Mouse (Mus musculus): ENCODE measurements around the gene Prkd2. TPM values are rescaled to one million over a fixed set of nuclear protein-coding genes. Genes with fewer than 3 reads are reported as not detected.

Prkd2 gene
- total and polyA plus RNA-seq, 3 experiments: 9.8 to 39.0 (median 18.0) TPM

- no peak for TF ChIP-seq GABPA (IDR thresholded peaks at IDR 0.05; ENCODE audit: insufficient replicate concordance, low read depth, low read length)
- TF ChIP-seq POLR2A (IDR thresholded peaks at IDR 0.05; ENCODE audit: low read depth, low read length): no peak
- TF ChIP-seq HCFC1 (IDR thresholded peaks at IDR 0.05; ENCODE audit: low read depth, low read length): no peak
- TF ChIP-seq USF2 (conservative IDR thresholded peaks at IDR 0.05; ENCODE audit: low read depth, low read length): no peak
- TF ChIP-seq CTCF (conservative IDR thresholded peaks at IDR 0.05 in 1 of 2, IDR thresholded peaks at IDR 0.05 in 1 of 2; ENCODE audit: low read depth in 2 of 2, low read length in 2 of 2): no peak
- TF ChIP-seq NELFE (IDR thresholded peaks at IDR 0.05; ENCODE audit: low read depth, low read length): no peak
- TF ChIP-seq RCOR1 (conservative IDR thresholded peaks at IDR 0.05; ENCODE audit: low read depth, low read length): no peak
- no peak for TF ChIP-seq ZNF384 (IDR thresholded peaks at IDR 0.05; ENCODE audit: low read depth, low read length)
- no peak for TF ChIP-seq POLR2AphosphoS2 (IDR thresholded peaks at IDR 0.05; ENCODE audit: low read depth, low read length)
- no peak for TF ChIP-seq JUND (conservative IDR thresholded peaks at IDR 0.05; ENCODE audit: low read depth, low read length)
- TF ChIP-seq ZC3H11A (IDR thresholded peaks at IDR 0.05; ENCODE audit: low read depth, low read length): no peak
- TF ChIP-seq CHD2 (IDR thresholded peaks at IDR 0.05; ENCODE audit: low read length): no peak
- no peak for TF ChIP-seq IRF4 (IDR thresholded peaks at IDR 0.05; ENCODE audit: low read depth, low read length)
- no peak for TF ChIP-seq SMC3 (IDR thresholded peaks at IDR 0.05; ENCODE audit: low read depth, low read length)
- no peak for TF ChIP-seq ELF1 (IDR thresholded peaks at IDR 0.05; ENCODE audit: low read depth, low read length)
- H3K4me2 ChIP-seq (ENCODE audit: insufficient read depth, low read depth, poor library complexity, severe bottlenecking): no peak overlapping the region
- H3K27me3 ChIP-seq (replicated peaks): no peaks in the 10 kb centered on the region
- peaks cover 22 to 79% of the 10 kb centered on the region in 2 experiments for H3K4me1 ChIP-seq (ENCODE audit: control insufficient read depth in 1 of 2, insufficient read depth in 2 of 2)
- DNase-seq (ENCODE audit: extremely low read depth): no peak
- dilution Hi-C loops (cut with MboI; ENCODE audit: extremely low pct_ligation_motif_present, extremely low pct_unique_long_range_greater_than_20kb, low sequenced_read_pairs): no loop called here
- no peaks in the 10 kb centered on the region for H3K9me3 ChIP-seq (replicated peaks; ENCODE audit: low read length)
- H3K27ac ChIP-seq (ENCODE audit: insufficient read depth, low read depth): no peak overlapping the region
- H3K4me3 ChIP-seq (replicated peaks in 1 of 3; ENCODE audit: low read depth in 2 of 3, low read length in 2 of 3, poor library complexity in 1 of 3): no peak overlapping the region
- in situ Hi-C loops (cut with MboI; ENCODE audit: low pct_ligation_motif_present, low pct_unique_long_range_greater_than_20kb, low sequenced_read_pairs): no loop called here
- peaks cover 27 to 66% of the 10 kb centered on the region in 2 experiments for H3K36me3 ChIP-seq (replicated peaks in 1 of 2; ENCODE audit: control insufficient read depth in 1 of 2, insufficient read depth in 1 of 2, low read length in 1 of 2)
- no peak overlapping the region for H3K9ac ChIP-seq (ENCODE audit: insufficient read depth, low read depth)
- peaks cover 67% of the 10 kb centered on the region for H3K79me2 ChIP-seq (replicated peaks; ENCODE audit: control insufficient read depth, extremely low read depth, insufficient read depth, poor library complexity, severe bottlenecking)
Measured at GRCm38 (mm10) chr7:16820271-16820763, 22.4 kb upstream of the Prkd2 start.

DNA sequence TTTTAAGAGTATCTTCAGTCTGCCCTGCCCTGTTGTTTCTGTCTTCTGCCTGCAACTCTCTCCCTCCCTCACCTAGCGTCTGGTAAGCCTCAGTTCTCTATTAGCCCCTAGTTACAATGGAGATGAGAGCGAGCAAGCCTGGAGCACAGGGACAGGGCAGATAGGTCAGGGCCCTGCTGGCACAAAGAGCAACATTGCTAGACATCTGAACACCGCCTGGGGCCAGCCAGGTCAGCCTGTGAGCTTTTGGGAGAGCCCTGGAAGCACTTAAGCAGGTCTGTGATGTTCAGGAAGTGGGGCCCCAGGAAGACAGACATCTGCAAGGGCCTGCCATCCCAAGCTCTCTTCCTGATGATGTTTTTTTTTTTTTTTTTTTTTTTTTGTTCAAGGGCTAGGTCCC is 21.6 kb upstream of the Prkd2 start:
- H3K9me3 ChIP-seq (replicated peaks; ENCODE audit: low read length): no peaks in the 10 kb centered on the region
- DNase-seq (ENCODE audit: extremely low read depth): no peak
- H3K4me3 ChIP-seq (replicated peaks in 1 of 3; ENCODE audit: low read depth in 2 of 3, low read length in 2 of 3, poor library complexity in 1 of 3): no peak overlapping the region
- in situ Hi-C loops (cut with MboI; ENCODE audit: low pct_ligation_motif_present, low pct_unique_long_range_greater_than_20kb, low sequenced_read_pairs): no loop called here
- H3K4me2 ChIP-seq (ENCODE audit: insufficient read depth, low read depth, poor library complexity, severe bottlenecking): no peak overlapping the region
- dilution Hi-C loops (cut with MboI; ENCODE audit: extremely low pct_ligation_motif_present, extremely low pct_unique_long_range_greater_than_20kb, low sequenced_read_pairs): no loop called here
- peaks cover 24 to 81% of the 10 kb centered on the region in 2 experiments for H3K4me1 ChIP-seq (ENCODE audit: control insufficient read depth in 1 of 2, insufficient read depth in 2 of 2)
- TF ChIP-seq NELFE (IDR thresholded peaks at IDR 0.05; ENCODE audit: low read depth, low read length) (no peak), E2F4 (IDR thresholded peaks at IDR 0.05; ENCODE audit: insufficient replicate concordance, low read depth, low read length) (no peak), JUND (conservative IDR thresholded peaks at IDR 0.05; ENCODE audit: low read depth, low read length) (no peak), POLR2AphosphoS2 (IDR thresholded peaks at IDR 0.05; ENCODE audit: low read depth, low read length) (no peak), CHD2 (IDR thresholded peaks at IDR 0.05; ENCODE audit: low read length) (no peak), ZKSCAN1 (IDR thresholded peaks at IDR 0.05; ENCODE audit: borderline replicate concordance, low read depth, low read length) (no peak), KAT2A (IDR thresholded peaks at IDR 0.05; ENCODE audit: insufficient replicate concordance, low read length) (no peak), ZNF384 (IDR thresholded peaks at IDR 0.05; ENCODE audit: low read depth, low read length) (no peak), JUN (IDR thresholded peaks at IDR 0.05; ENCODE audit: insufficient read depth, low read depth, low read length) (no peak), ZC3H11A (IDR thresholded peaks at IDR 0.05; ENCODE audit: low read depth, low read length) (no peak), NRF1 (IDR thresholded peaks at IDR 0.05; ENCODE audit: low read depth, low read length) (no peak), BHLHE40 (IDR thresholded peaks at IDR 0.05; ENCODE audit: low read depth, low read length) (no peak), USF2 (conservative IDR thresholded peaks at IDR 0.05; ENCODE audit: low read depth, low read length) (no peak), UBTF (IDR thresholded peaks at IDR 0.05; ENCODE audit: low read depth, low read length) (no peak), ZMIZ1 (IDR thresholded peaks at IDR 0.05; ENCODE audit: low read depth, low read length) (no peak), MEF2A (IDR thresholded peaks at IDR 0.05; ENCODE audit: borderline replicate concordance, low read depth, low read length) (no peak), HCFC1 (IDR thresholded peaks at IDR 0.05; ENCODE audit: low read depth, low read length) (no peak)
- no peak overlapping the region for H3K27ac ChIP-seq (ENCODE audit: insufficient read depth, low read depth)
- H3K36me3 ChIP-seq (replicated peaks in 1 of 2; ENCODE audit: control insufficient read depth in 1 of 2, insufficient read depth in 1 of 2, low read length in 1 of 2): peaks cover 35 to 74% of the 10 kb centered on the region in 2 experiments
- H3K27me3 ChIP-seq (replicated peaks): no peaks in the 10 kb centered on the region
- H3K9ac ChIP-seq (ENCODE audit: insufficient read depth, low read depth): no peak overlapping the region
- H3K79me2 ChIP-seq (replicated peaks; ENCODE audit: control insufficient read depth, extremely low read depth, insufficient read depth, poor library complexity, severe bottlenecking): peaks cover 69% of the 10 kb centered on the region
